Mouse (Mus musculus) layer of hippocampus, adult 11-12 months (tissue): ENCODE data around the gene Kctd12.

Experiments used
- DNase-seq: peaks from one replicate; pipeline ENCODE4 v3.0.0; 2022; ENCODE audit warnings: low spot score

Kctd12 gene

DNA sequence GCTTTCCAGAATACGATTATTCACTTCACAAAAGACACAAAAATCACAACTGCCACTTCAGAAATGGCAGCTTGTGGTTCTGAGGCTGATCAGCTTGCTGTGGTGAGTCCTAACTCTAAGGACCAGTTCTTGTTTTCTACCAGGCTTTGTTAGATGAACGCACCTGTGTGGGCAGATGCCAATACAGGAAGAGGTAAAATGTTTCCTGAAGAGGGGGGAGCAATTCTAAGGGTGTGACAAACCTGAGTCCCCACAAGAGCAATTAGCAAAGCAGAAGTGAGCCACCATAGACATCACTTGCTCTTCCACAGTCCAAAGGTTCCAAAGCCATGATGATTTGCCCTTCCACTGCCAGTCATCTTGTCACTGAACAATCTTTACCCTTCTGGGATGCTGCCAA, 20.4 kb downstream of the Kctd12 start:
- no peak for DNase-seq

DNA sequence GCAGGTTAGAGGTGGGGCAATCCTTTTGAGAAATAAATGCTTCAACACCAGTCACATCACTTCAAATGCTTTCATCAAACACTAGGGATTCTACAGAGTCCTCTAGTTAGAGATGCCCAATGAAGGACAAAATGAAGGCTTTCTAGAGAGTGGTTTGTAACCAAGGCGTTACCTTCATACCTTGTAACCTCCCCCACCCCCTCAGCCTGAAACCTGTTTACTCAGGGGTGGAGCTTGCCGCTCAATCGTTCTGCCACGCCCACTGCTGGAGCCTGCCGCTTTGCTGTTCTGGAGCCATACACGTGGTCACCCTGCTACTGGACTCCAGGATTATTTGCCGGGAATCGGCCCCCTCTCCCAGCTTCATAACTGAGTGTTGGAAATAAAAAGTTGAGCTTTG, 28.9 kb downstream of the Kctd12 start:
- DNase-seq, result no peak

DNA sequence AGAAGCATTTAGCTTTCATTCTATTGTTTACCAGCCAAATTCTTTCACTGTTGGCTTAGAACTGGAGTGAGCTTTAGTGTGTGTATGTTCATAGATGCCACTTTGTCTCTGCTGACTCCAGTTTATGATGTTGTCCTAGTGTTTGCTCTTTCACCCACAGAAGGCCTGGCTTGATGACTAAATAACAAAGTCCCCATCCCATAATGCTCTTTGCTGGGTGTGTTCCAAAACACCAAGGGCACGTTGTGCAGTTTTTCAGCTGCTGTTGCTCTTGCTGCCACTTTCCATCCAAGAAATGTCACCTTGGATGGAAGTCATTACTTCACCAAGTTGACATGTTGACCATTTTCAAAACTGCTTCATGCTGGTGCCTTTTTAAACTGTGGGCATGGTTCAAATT, 30.5 kb downstream of the Kctd12 start:
- DNase-seq, result no peak

GRCm38 (mm10) chr14:102947796-102948195, 34.6 kb downstream of the Kctd12 start:
- no peak for DNase-seq

- DNase-seq, result no peak
Measured at GRCm38 (mm10) chr14:102942222-102942843, 40.1 kb downstream of the Kctd12 start.

DNA sequence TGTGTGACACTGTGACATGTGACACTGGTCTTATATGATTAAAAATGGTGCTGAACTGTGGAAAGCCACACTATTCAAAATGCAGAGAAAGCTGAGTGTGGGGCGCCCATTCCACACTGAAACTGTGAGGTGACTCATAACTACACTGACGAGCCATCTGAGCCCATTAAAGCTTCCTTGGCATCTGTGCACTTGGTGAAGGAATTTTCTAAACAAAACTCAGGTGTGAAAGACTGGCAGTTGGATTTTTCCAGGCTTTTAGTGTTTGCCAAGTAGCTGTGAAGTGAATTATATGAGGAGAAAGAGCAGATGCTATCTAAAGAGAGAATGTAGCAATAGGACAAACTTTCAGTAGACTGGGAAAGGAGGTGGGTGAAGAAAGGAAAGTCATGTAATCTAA, 47.6 kb downstream of the Kctd12 start:
- no peak for DNase-seq

DNA sequence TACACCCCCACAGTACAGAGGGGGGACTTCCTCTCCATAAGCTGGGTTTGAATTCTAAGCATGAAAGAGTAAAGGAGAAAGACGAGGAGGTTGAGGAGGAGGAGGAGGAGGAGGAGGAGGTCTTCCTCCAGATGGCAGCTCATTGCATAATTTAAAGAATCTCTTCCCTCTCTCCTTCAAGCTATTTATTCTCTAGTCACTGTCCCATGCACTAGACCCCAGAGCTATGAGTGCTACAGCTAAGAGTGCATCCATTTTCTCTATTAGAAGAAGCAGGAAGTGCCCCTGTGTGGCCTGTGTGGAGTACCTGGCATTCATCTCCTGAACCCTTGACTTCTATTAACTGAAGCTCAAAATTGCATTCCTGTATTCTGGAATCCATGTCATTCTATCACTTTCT, 51.5 kb downstream of the Kctd12 start:
- DNase-seq, result no peak

DNA sequence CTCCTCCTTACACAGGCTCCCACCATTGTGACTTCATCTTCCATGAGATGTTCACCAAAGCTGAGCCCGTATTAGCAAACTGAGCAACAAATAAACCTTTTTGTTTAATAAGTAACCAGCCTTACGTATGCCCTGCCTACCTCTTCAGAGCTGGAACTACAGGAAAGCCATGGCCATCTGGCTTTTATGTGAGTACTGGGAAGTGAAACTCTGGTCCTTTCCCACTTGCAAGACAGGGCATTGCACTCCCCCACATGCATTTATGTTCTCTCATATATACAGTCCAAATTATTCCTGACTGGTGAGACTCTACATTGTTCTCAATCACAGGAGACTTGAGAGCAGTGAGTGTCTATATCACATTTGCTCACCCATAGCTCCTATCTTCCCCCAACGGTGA, 52.9 kb downstream of the Kctd12 start:
- DNase-seq, result no peak

GRCm38 (mm10) chr14:102927847-102928466, 54.5 kb downstream of the Kctd12 start:
- DNase-seq, result no peak
